Mouse (Mus musculus) C3H10T1/2 (cell line): ENCODE data around the gene Phf8. TPM values are rescaled to one million over a fixed set of nuclear protein-coding genes. Genes with fewer than 3 reads are reported as not detected.

Experiments
- polyA plus RNA-seq, 2 experiments: library from polyadenylated mRNA; unstranded; fragments of >200 nt; fragmentation: generic; extraction: Trizol; gene quantifications; one replicate each; pipeline ENCODE4 v1.2.1; 2012; ENCODE audit warnings: missing spikeins in 2 of 2

Gene Phf8
- 1 to 10 TPM; 1.1 to 6.9 TPM for polyA plus RNA-seq

DNA sequence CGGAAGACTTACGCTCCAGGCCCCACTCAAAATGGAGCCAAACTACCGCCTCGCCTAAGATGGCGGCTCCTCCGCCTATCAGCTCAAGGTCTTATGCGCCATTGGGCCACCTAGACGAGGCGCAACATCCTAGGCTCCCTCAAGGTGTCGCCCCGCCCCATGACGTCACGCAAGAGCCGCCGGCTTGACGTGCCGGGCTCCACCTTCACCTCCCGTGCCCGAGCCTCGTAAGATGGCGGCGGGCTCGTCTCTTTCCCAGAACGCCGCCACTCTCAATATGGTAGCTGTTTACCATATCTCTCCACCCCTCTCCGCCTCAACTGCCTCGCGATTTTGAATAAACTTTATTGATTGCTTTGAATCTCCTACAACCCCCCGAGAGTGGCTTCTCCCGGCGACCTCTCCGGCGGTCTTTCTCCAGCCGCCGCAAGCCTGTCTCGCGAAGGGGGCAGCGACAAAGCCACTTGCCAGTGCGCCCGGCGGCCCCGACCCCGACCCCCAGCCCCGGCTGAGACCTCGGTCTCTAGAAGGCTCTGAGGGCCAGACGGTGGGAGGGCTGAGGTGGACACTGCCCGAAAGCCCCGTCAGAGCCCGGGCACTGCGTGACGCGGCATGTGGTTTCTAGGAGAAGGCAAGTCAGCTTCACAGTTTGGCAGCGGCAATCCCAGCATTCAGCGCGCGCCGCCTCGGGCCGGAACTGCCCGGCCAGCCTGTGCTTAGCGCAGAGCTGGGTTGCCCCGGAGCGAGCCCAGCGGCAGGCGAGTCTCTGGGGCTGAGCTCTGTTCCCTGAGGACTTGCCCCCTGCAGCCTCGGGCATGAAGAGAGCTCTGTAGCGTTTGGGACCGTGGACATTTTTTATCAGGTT, at the start of gene Phf8:
Gene Phf8 (plus strand): TSS at position 215 of the 865 bp plus-strand sequence.

Other genes with a start within 250 kb of the Phf8 start
- gene Fam120c, start 176.5 kb upstream of the Phf8 start, polyA plus RNA-seq, result 1 to 10 TPM in 1 of 2 experiments, under 1 TPM in 1; 0.29 to 2.2 TPM